Mouse (Mus musculus) ES-CJ7 (cell line): Measurements from ENCODE around the gene Ipo9.
A peak's percentile ranks its signal among the peaks of the same experiment; 100 is the strongest.
"Not testable (repeated sequence)": the region's sequence is repeated elsewhere in the genome, so short reads cannot be mapped to it uniquely, and the experiment has no call there.

Experiments used
- DNase-seq: peaks from one replicate; pipeline ENCODE4 v3.0.0; 2011; ENCODE audit warnings: low read depth, low spot score

Gene Ipo9

GRCm38 (mm10) chr1:135430669-135431017 is 344 bp upstream of the Ipo9 start:
- DNase-seq: no peak

DNA sequence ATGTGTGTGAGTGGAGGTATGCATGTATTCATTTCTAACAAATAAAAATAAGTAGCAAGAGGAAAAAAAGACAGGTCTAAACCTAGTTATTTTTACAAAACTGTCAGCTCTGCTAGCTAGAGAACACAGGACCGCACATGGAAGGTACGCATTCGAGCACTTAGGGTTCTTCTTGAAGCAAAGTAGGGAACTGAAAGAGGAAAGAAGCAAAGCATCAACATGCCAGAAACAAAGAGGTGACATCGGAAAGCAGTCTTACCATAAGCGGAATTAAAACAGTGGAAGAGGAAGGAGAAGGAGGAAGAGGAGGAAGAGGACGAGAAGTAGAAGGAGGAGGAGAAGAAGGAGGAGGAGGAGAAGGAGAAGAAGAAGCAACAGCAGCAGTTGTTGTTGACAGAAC is 2.9 kb downstream of the Ipo9 start:
- DNase-seq: no peak

GRCm38 (mm10) chr1:135426645-135427044 is 3.7 kb downstream of the Ipo9 start:
- DNase-seq: no peak

DNA sequence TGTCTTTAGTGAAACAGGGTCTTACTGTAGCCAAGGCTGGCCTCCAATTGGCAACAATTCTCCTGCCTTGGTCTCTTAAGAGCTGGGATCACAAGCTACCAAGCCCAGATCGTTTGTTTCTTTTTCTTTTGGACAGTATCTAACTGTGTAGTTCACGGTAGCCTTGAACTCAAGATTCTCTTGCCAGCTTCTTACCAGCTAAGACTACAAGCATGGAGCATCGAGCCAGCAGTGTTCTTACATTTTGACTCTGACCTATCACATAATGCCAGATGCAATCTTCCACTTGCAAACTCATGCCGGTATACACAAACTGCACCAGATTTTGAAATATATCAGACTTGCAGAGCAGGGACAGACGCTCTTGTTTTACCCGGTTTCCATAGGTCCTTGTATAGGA is 7.5 kb downstream of the Ipo9 start:
- no peak for DNase-seq

- DNase-seq: no peak
Observed at GRCm38 (mm10) chr1:135413996-135414395, 16.3 kb downstream of the Ipo9 start.

DNA sequence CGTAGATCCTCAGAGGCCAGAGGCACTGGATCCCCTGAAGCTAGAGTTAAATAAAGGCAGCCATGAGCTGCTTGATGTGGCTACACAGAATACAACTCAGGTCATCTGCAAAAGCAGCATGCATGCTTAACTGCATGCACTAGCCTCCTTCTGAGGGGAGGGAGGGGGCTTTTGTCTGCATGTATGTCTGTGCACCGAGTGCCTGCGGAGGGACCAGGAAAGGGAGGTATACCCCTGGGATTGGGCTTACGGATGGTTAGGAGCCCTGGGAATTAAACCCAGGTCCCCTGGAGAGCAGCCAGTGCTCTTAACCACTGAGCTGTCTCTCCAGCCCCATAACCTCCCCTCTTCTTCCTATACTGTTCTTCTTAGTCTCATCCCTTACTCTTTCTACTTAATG is 18.2 kb downstream of the Ipo9 start:
- no peak for DNase-seq

- DNase-seq: no peak
Observed at GRCm38 (mm10) chr1:135410967-135411366, 19.3 kb downstream of the Ipo9 start.

GRCm38 (mm10) chr1:135408973-135409372 is 21.3 kb downstream of the Ipo9 start:
- DNase-seq: no peak

- no peak for DNase-seq
Observed at GRCm38 (mm10) chr1:135405356-135405755, 24.9 kb downstream of the Ipo9 start.

DNA sequence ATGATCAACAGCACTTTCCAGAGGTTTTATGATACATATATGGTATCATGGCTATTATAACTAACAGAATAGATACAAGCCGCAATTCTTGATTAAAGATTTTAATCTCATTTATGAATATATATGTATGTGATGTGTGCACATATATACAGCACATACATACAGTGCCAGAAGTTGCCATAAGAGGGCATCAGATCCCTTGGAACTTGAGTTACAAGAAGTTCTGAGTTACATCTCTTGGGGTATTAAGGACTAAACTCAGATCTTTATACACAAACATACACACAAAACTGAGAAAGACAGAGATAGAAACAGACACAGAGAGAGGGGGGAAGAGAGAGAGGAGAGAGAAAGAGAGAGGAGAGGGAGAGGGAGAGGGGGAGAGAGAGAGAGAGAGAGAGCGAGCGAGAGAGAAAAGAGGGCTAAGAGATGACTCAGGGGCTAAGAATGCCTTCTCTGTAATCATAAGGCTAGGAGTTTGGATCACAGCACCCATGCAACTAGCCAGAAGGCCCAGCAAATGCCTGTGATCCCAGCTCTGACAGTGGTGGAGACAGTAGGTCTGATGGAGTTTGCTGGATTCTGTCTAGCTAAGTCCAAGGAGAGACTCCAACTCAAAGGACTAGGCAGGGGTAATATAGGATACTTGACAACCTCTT is 28.7 kb downstream of the Ipo9 start:
- no peak for DNase-seq

GRCm38 (mm10) chr1:135399466-135399865 is 30.8 kb downstream of the Ipo9 start:
- DNase-seq: no peak

GRCm38 (mm10) chr1:135385161-135385560 is 45.1 kb downstream of the Ipo9 start:
- DNase-seq: no peak

DNA sequence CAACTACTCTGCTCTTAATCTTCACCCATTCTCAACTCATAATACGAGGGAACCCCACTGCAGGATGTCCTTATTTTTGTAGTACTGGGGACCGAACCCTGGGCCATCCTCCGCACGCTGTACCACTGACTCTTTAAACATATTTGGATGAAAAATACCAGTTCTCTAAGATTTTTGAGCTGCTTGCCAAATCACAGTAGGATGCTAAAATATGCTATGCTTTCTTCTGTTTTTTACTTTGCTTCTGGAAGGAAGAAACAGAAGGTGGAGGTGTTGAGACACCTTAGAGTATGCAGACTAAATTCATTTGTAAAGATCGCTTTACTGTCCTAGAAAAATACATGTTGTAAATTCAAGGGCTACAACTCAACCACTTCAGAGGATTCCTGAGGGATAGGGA is 46.1 kb downstream of the Ipo9 start:
- no peak for DNase-seq

DNA sequence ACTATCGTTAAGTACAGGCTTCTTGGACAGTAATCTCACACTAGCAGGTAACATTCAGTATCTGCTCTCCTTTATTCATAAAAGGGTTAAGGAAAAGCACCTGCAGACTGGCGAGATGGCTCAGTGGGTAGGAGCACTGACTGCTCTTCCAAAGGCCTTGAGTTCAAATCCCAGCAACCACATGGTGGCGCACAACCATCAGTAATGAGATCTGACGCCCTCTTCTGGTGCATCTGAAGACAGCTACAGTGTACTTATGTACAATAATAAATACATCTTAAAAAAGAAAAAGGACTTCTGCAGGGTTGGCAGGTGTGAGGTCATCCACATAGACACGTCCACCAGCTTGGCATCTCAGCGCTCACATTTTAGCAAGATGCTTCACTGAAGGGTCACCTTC is 48.7 kb downstream of the Ipo9 start:
- DNase-seq: not testable (repeated sequence)

GRCm38 (mm10) chr1:135380071-135380991 is 50.0 kb downstream of the Ipo9 start:
- DNase-seq: no peak

GRCm38 (mm10) chr1:135379048-135379447 is 51.3 kb downstream of the Ipo9 start:
- no peak for DNase-seq

- DNase-seq: no peak
Observed at GRCm38 (mm10) chr1:135378576-135378975, 51.7 kb downstream of the Ipo9 start.

DNA sequence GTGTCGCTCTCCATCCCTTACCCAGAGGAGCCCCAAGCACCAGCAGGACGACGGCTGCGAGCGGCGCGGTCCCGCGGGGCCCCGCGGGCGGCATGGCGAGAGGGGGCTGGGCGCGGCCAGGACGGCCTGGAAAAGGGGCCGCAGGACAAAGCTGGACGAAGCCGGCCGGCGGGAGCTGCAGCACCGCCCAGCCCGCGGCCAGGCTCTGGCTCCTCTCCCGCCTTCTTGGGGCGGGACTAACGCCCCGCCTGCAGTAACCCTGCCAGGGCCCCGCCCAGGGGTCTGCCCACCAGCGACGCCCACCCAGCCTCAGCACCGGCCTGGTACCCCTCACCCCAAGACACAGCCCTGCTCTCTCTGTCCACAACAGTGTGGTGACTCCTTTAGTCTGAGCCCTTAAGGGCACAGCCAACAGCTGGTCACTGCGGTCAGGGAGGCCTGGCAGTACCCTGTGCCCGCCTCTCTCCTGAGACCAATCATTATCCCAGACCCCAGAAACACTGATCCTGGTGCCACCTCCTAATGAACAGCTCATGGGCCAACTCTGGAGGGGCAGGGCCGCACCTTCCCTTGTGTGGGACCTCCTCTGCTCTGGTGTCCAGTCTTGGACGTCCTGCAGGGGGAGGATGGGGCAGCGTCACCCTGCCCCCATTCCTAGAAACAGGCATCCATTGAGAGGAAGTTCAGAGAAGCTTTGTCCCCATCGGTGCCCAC is 55.3 kb downstream of the Ipo9 start, which contains the start of gene Shisa4:
Shisa4 (minus strand) TSS at position 370 of the 714 bp plus-strand sequence.
- no peak for DNase-seq

DNA sequence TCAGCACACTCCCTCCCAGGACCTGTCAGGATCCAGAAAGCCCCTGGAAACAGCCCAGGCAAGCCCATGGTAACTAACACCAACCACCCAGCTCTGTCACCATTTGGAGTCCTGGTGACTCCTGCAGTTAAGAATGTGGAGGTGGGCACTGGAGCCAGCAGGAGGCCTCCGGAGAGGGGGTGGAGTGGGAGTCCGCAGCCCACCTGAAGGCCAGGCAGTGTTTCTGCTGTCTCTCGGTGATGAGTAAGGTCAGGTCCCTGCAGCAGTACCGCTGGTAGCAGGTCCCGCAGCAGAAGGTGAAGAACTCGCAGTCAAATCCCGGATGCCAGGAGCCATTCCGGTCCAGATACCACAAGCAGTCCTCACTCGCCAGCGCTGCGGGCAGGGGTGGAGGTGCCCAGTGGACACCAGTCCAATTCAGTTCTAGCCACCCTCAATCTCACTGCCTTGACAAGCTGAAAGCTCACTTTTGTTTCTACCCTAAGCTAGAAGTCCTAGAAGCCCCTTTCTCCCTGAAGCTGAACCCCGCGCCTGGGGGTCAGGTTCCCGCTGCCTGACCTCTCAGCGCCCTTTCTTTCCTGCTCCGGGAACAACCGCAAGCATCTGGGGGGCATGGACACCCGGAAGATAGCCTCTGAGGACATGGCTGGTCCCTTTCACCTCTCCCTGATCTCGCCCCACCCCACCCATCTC is 56.0 kb downstream of the Ipo9 start:
- no peak for DNase-seq

DNA sequence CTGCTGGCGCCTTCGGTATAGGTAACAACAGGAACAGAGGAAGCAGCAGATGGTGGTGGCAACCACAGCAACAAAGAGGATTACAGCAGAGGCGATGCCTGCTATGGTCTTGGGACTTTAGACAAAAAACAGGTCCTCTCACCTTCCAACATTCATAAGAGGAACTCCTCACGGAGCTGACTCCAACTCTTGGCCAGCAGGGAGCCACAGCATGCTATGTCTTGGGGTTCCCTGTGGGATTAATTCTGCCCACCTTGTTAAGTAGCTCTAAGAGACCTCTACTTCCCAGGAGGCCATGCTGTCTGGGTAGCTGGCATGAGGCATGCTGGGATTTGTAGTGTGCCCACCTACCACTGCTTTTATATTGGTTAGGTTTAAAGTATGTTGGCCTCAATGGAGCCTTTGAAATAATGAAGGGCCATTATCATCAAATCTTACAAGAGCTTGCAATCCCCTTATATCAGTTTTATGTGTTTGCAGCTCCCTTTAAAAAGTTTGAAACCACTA is 57.1 kb downstream of the Ipo9 start:
- DNase-seq: no peak

GRCm38 (mm10) chr1:135369415-135369814 is 60.9 kb downstream of the Ipo9 start:
- DNase-seq: no peak

GRCm38 (mm10) chr1:135368982-135369381 is 61.3 kb downstream of the Ipo9 start:
- DNase-seq: peak; percentile 81
